Mouse (Mus musculus): ENCODE measurements around the gene Tcfl5. TPM values are rescaled to one million over a fixed set of nuclear protein-coding genes. Genes with fewer than 3 reads are reported as not detected.

Tcfl5 gene
- polyA plus RNA-seq, 1 experiment from 2014 or later = 0.07 TPM

DNA sequence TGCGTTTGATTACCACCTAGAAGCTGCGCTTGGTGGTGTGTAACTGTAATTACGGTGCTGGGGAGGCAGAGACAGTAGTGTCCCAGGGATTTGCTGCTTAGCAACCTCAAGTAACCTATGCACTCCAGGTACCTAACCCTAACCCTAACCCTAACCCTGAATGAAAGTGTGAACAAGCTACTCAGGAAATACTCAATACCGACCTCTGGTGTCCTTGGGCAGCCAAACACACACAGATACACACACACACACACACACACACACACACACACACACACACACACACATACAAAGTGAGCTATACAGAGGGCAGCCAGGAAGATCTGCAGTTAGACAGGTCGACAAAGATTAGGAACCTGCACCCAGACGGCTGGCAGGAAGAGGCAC is 53.8 kb downstream of the Tcfl5 start:
- Histone ChIP-seq H3K27ac (ENCODE audit: low read depth, low read length) (peak overlapping the region; percentile 92), H3K4me2 (replicated peaks; ENCODE audit: low read depth) (peak overlapping the region; percentile 91), H3K9ac (ENCODE audit: low read depth, low read length) (peak overlapping the region; percentile 92), H3K27me3 (replicated peaks; ENCODE audit: control insufficient read depth, insufficient read depth, low read length) (no peaks in the 10 kb centered on the region), H3K9me3 (ENCODE audit: control insufficient read depth) (no peaks in the 10 kb centered on the region), H3K4me1 (replicated peaks; ENCODE audit: control insufficient read depth, insufficient read depth, low read length) (no peaks in the 10 kb centered on the region), H3K36me3 (ENCODE audit: control insufficient read depth, insufficient read depth) (peaks cover 40% of the 10 kb centered on the region), H3K4me3 (ENCODE audit: low read depth, low read length) (peak overlapping the region; percentile 97)
- peak; percentile 55 for TF ChIP-seq CTCF (IDR thresholded peaks at IDR 0.05; ENCODE audit: low read depth)
- 49% methylated on average over 6 of the region's 6 CpGs for WGBS
- peak; percentile 20 for ATAC-seq

DNA sequence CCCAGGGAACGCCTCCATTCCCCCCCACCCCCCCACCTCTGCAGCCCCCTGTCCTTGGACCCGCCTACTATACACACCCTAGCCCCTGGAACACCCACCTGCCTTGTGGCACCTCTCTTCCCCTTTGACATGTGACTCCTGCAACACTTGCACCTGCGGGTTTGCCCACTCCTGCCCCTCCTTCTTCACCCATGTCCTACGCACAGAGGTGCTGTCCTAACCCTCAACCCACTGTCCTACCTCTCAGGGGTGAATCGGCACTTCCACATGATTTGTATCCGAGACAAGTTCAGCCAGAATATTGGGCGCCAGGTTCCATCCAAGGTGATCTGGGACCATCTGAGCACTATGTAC is 59.4 kb downstream of the Tcfl5 start:
- no peak for TF ChIP-seq CTCF (IDR thresholded peaks at IDR 0.05; ENCODE audit: low read depth)
- no peak for ATAC-seq
- no peak overlapping the region for H3K27ac ChIP-seq (ENCODE audit: low read depth, low read length)
- peaks cover 10% of the 10 kb centered on the region for H3K36me3 ChIP-seq (ENCODE audit: control insufficient read depth, insufficient read depth)
- H3K4me3 ChIP-seq (ENCODE audit: low read depth, low read length) = peak overlapping the region; percentile 83
- H3K9me3 ChIP-seq (ENCODE audit: control insufficient read depth) = no peaks in the 10 kb centered on the region
- 0 out of 2 replicates have a peak, but pooled peaks cover 3% of the 10 kb centered on the region for H3K4me1 ChIP-seq (replicated peaks; ENCODE audit: control insufficient read depth, insufficient read depth, low read length)
- peak overlapping the region; percentile 85 for H3K9ac ChIP-seq (ENCODE audit: low read depth, low read length)
- H3K27me3 ChIP-seq (replicated peaks; ENCODE audit: control insufficient read depth, insufficient read depth, low read length) = peaks cover 8% of the 10 kb centered on the region
- peak overlapping the region; percentile 98 for H3K4me2 ChIP-seq (replicated peaks; ENCODE audit: low read depth)
- whole genome bisulfite sequencing = 15% methylated on average over 7 of the region's 7 CpGs

DNA sequence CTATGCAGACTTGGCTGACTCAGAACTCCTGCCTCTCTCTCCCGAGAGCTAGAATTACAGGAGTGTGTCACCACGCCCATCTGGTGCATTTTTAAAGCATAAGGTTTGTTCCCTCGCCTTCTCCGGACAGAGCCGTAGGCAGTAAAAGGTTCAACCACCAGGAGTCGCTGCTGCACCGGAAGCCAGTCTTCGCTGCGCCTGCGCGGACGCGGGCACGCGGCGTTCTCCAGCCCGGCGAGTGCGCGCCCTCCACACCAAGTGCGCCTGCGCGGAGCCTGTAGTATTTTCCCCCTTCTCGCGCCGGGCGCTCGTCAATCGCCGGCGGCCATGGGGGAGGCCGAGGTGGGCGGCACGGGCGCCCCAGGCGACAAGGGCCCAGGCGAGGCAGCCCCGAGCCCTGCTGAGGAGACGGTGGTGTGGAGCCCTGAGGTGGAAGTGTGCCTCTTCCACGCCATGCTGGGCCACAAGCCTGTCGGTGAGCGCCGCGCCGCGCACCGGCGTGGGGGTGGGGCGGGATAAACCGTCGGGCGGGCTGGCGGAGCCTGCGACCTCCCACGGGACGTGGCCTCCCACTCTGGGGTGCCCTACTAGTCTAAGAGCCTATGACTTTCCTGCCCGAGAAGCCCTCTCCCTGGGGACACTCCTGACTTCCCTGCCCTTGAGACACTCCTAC is 59.9 kb downstream of the Tcfl5 start:
- WGBS = 1% methylated on average over 46 of the region's 57 CpGs
- H3K27me3 ChIP-seq (replicated peaks; ENCODE audit: control insufficient read depth, insufficient read depth, low read length) = peaks cover 12% of the 10 kb centered on the region
- peaks cover 10% of the 10 kb centered on the region for H3K36me3 ChIP-seq (ENCODE audit: control insufficient read depth, insufficient read depth)
- peak overlapping the region; percentile 98 for H3K4me2 ChIP-seq (replicated peaks; ENCODE audit: low read depth)
- TF ChIP-seq CTCF (IDR thresholded peaks at IDR 0.05; ENCODE audit: low read depth) = peak; percentile 99
- peak overlapping the region; percentile 83 for H3K4me3 ChIP-seq (ENCODE audit: low read depth, low read length)
- no peaks in the 10 kb centered on the region for H3K9me3 ChIP-seq (ENCODE audit: control insufficient read depth)
- 0 out of 2 replicates have a peak, but pooled peaks cover 3% of the 10 kb centered on the region for H3K4me1 ChIP-seq (replicated peaks; ENCODE audit: control insufficient read depth, insufficient read depth, low read length)
- H3K9ac ChIP-seq (ENCODE audit: low read depth, low read length) = peak overlapping the region; percentile 85
- peak; percentile 87 for ATAC-seq
- peak overlapping the region; percentile 21; the same call in 1 of the 2 replicates for H3K27ac ChIP-seq (ENCODE audit: low read depth, low read length)

DNA sequence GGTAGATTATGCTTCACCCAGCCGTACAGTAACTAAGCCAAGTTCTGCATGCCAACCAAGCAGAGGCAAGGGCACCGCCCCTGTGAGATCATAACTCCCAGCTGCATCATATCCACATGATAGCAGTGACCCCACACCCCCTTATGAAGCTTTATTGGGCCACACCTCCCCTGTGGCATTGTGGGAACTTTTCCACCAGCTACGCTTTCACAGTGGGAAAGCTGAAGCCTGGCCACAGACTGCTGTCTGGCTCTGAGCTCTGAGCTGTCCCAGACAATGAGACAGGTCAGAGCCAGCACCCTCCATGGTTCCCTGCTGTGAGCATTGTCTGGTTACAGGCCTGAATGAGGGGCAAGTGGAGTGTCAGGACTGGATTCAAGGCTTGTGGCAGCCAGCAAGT is 61.5 kb downstream of the Tcfl5 start, which contains the start of gene Mrgbp:
TSS of gene Mrgbp (plus strand) at position 303 of the 400 bp plus-strand sequence.
- Histone ChIP-seq H3K9ac (ENCODE audit: low read depth, low read length) (no peak within 1 kb of the TSS; the same call in 1 of the 2 replicates), H3K27me3 (replicated peaks; ENCODE audit: control insufficient read depth, insufficient read depth, low read length) (peaks cover 22% of the 10 kb centered on the region), H3K27ac (ENCODE audit: low read depth, low read length) (no peak within 1 kb of the TSS), H3K9me3 (ENCODE audit: control insufficient read depth) (no peaks in the 10 kb centered on the region), H3K4me2 (replicated peaks; ENCODE audit: low read depth) (0 out of 2 replicates have a peak within 1 kb of the TSS, but pooled peaks have one; percentile 98), H3K4me3 (ENCODE audit: low read depth, low read length) (no peak within 1 kb of the TSS), H3K4me1 (replicated peaks; ENCODE audit: control insufficient read depth, insufficient read depth, low read length) (0 out of 2 replicates have a peak, but pooled peaks cover 3% of the 10 kb centered on the region), H3K36me3 (ENCODE audit: control insufficient read depth, insufficient read depth) (peaks cover 5% of the 10 kb centered on the region; the same call in 1 of the 2 replicates)
- no peak for TF ChIP-seq CTCF (IDR thresholded peaks at IDR 0.05; ENCODE audit: low read depth)
- WGBS = 51% methylated on average over 3 of the region's 3 CpGs
- peak; percentile 11; the same call in 1 of the 2 replicates for ATAC-seq

DNA sequence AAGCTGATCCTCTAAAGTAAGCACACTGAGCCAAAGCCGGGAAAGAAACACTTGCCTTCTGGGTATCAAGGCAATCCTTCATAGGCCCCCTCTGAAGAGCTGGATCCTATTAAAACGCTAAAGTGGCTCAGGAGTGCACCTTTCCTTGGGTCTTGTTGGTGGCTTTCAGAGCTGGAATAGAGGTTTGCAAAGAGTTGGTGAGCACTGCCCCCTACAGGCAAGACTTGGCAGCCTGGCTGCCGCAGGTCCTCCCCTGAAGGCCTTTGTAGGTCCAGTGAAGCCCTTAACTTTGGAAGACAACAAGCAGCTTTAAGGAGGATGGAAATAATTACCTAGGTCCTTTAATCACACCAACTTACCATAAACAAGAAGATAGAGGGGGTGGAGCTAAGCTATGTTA is 63.8 kb downstream of the Tcfl5 start:
- WGBS = 4% methylated on average over 3 of the region's 3 CpGs

DNA sequence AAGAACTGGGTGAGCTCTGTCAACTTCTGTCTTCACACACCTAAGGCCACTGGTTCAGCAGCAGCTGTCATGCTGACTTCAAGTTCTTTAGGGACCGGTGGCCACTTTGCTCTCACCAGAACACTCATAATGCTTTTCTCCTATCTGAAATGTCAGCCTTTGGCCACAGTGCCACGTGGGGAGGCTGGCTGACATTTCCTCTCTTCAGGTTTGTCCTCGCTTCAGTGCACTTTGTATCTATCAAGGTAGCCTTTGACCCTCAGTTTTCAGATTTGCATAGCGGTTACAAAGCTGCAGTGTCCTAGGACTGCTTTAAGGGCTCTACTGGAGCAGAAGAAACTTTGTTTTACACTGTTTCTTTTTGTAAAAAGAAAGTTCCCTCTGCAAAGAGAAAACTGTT is 66.0 kb downstream of the Tcfl5 start:
- Histone ChIP-seq H3K4me2 (replicated peaks; ENCODE audit: low read depth) (no peak overlapping the region), H3K27ac (ENCODE audit: low read depth, low read length) (no peak overlapping the region), H3K4me1 (replicated peaks; ENCODE audit: control insufficient read depth, insufficient read depth, low read length) (no peaks in the 10 kb centered on the region), H3K4me3 (ENCODE audit: low read depth, low read length) (no peak overlapping the region), H3K36me3 (ENCODE audit: control insufficient read depth, insufficient read depth) (no peaks in the 10 kb centered on the region), H3K9me3 (ENCODE audit: control insufficient read depth) (no peaks in the 10 kb centered on the region), H3K9ac (ENCODE audit: low read depth, low read length) (no peak overlapping the region), H3K27me3 (replicated peaks; ENCODE audit: control insufficient read depth, insufficient read depth, low read length) (peaks cover 53% of the 10 kb centered on the region)
- no peak for TF ChIP-seq CTCF (IDR thresholded peaks at IDR 0.05; ENCODE audit: low read depth)
- WGBS = 36% methylated on average over 4 of the region's 4 CpGs
- no peak for ATAC-seq

More for the DNA sequence above, 63.8 kb downstream of the Tcfl5 start:
- H3K4me1 ChIP-seq (replicated peaks; ENCODE audit: control insufficient read depth, insufficient read depth, low read length) = 0 out of 2 replicates have a peak, but pooled peaks cover 3% of the 10 kb centered on the region
- peak; percentile 93 for TF ChIP-seq CTCF (IDR thresholded peaks at IDR 0.05; ENCODE audit: low read depth)
- H3K27me3 ChIP-seq (replicated peaks; ENCODE audit: control insufficient read depth, insufficient read depth, low read length) = peaks cover 41% of the 10 kb centered on the region
- no peak overlapping the region for H3K4me2 ChIP-seq (replicated peaks; ENCODE audit: low read depth)
- H3K9me3 ChIP-seq (ENCODE audit: control insufficient read depth) = no peaks in the 10 kb centered on the region
- no peak overlapping the region for H3K4me3 ChIP-seq (ENCODE audit: low read depth, low read length)
- ATAC-seq = no peak
- H3K36me3 ChIP-seq (ENCODE audit: control insufficient read depth, insufficient read depth) = no peaks in the 10 kb centered on the region
- H3K9ac ChIP-seq (ENCODE audit: low read depth, low read length) = no peak overlapping the region
- no peak overlapping the region for H3K27ac ChIP-seq (ENCODE audit: low read depth, low read length)

Other genes starting within 250 kb of the Tcfl5 start
- 0.47 and 0.76 TPM in 2 replicates for gene Slco4a1, start 186.5 kb downstream of the Tcfl5 start, polyA plus RNA-seq (2015; fragmentation: Nextera tagmentation; extraction: Ambion mirVana)
- gene Ntsr1, start 142.7 kb downstream of the Tcfl5 start, polyA plus RNA-seq (2015; fragmentation: Nextera tagmentation; extraction: Ambion mirVana) = 0.67 and 0.74 TPM in 2 replicates
- 10.7 and 10.8 TPM in 2 replicates for gene Mrgbp, start 61.4 kb downstream of the Tcfl5 start, polyA plus RNA-seq (2015; fragmentation: Nextera tagmentation; extraction: Ambion mirVana)
- gene Ogfr, start 53.5 kb downstream of the Tcfl5 start, polyA plus RNA-seq (2015; fragmentation: Nextera tagmentation; extraction: Ambion mirVana) = 32.5 and 34.4 TPM in 2 replicates
- gene Col9a3, start 44.9 kb downstream of the Tcfl5 start, polyA plus RNA-seq (2015; fragmentation: Nextera tagmentation; extraction: Ambion mirVana) = 1.1 and 1.3 TPM in 2 replicates
- gene Dido1, start 67.3 kb upstream of the Tcfl5 start, polyA plus RNA-seq (2015; fragmentation: Nextera tagmentation; extraction: Ambion mirVana) = 7.8 and 9.3 TPM in 2 replicates
- gene Gid8, start 67.4 kb upstream of the Tcfl5 start, polyA plus RNA-seq (2015; fragmentation: Nextera tagmentation; extraction: Ambion mirVana) = 36.6 and 38.0 TPM in 2 replicates
- 2.3 and 3.1 TPM in 2 replicates for gene Slc17a9, start 82.6 kb upstream of the Tcfl5 start, polyA plus RNA-seq (2015; fragmentation: Nextera tagmentation; extraction: Ambion mirVana)
- gene Bhlhe23, start 134.2 kb upstream of the Tcfl5 start, polyA plus RNA-seq (2015; fragmentation: Nextera tagmentation; extraction: Ambion mirVana) = not detected in 2 replicates